Mouse (Mus musculus) forebrain, postnatal 0 days (tissue): Measurements from ENCODE around the gene Slc2a6. TPM values are rescaled to one million over a fixed set of nuclear protein-coding genes. Genes with fewer than 3 reads are reported as not detected.

Experiments used
- ATAC-seq: fragments of 200-750 bp; cut with Nextera tagmentation; 2 replicates; pipeline ENCODE4 v1.8.0; 2017; ENCODE audit warnings: mild to moderate bottlenecking, moderate library complexity
- DNase-seq: peaks from one replicate; pipeline ENCODE4 v3.0.0-alpha.2; 2015
- H3K27ac ChIP-seq: fragments of 300-500 bp; sonication (generic); 2 replicates; pipeline ENCODE4 v1.5.1; 2014; ENCODE audit warnings: low read depth, mild to moderate bottlenecking, antibody characterized with exemption, low read length, moderate library complexity, mixed read lengths
- H3K27me3 ChIP-seq: fragments of 300-500 bp; sonication (generic); 2 replicates; pipeline ENCODE4 v1.6.1; 2014; ENCODE audit warnings: mild to moderate bottlenecking, low read length, mixed read lengths; ENCODE audit not compliant: insufficient read depth
- H3K36me3 ChIP-seq: fragments of 300-500 bp; sonication (generic); 2 replicates; pipeline ENCODE4 v1.6.1; 2014; ENCODE audit warnings: mild to moderate bottlenecking, moderate library complexity; ENCODE audit not compliant: insufficient read depth
- H3K4me1 ChIP-seq: fragments of 300-500 bp; sonication (generic); 2 replicates; pipeline ENCODE4 v1.6.1; 2014; ENCODE audit warnings: antibody characterized with exemption; ENCODE audit not compliant: insufficient read depth
- H3K4me2 ChIP-seq: fragments of 300-500 bp; sonication (generic); 2 replicates; pipeline ENCODE4 v1.6.1; 2014; ENCODE audit warnings: low read depth, mild to moderate bottlenecking, moderate library complexity
- H3K4me3 ChIP-seq: fragments of 300-500 bp; sonication (generic); 2 replicates; pipeline ENCODE4 v1.5.1; 2014; ENCODE audit warnings: low read depth, low read length, mixed read lengths
- H3K9ac ChIP-seq: fragments of 300-500 bp; sonication (generic); 2 replicates; pipeline ENCODE4 v1.6.1; 2014; ENCODE audit warnings: mild to moderate bottlenecking
- H3K9me3 ChIP-seq: fragments of 300-500 bp; sonication (generic); 2 replicates; pipeline ENCODE4 v1.6.1; 2016; ENCODE audit warnings: low read length
- CTCF ChIP-seq: sonication (generic); IDR thresholded peaks from 2 replicates; pipeline ENCODE4 v1.5.1; 2016; ENCODE audit warnings: antibody characterized with exemption, control low read depth, low read depth
- WGBS: fragments of 180-500 bp; shearing (Covaris S2); extraction: QIAGEN DNeasy Blood & Tissue Kit; methylation state at CpG from one replicate; pipeline ENCODE4 v1.1.7; 2014; 5-methylcytosine and 5-hydroxymethylcytosine counted together
- polyA plus RNA-seq: library from polyadenylated mRNA; unstranded; fragments of >200 nt; fragmentation: Nextera tagmentation; extraction: Ambion mirVana; gene quantifications from 2 replicates; pipeline ENCODE4 v1.2.1, GENCODE M21; 2015
- total RNA-seq: library from RNA; depleted of rRNA; stranded (reverse); fragments of >200 nt; gene quantifications from 2 replicates; pipeline ENCODE4 v1.2.3, GENCODE M21; 2014; rRNA removed

Gene Slc2a6
- total and polyA plus RNA-seq, 2 experiments from 2014 or later, result 10.5 to 16.4 TPM

GRCm38 (mm10) chr2:26973116-26973515 lies 54.7 kb downstream of the Slc2a6 start, which contains the start of gene Adamts13:
TSS of gene Adamts13 (plus strand) at chr2:26973416.
- ATAC-seq (no peak), DNase-seq (no peak)
- Histone ChIP-seq H3K36me3 (no peaks in the 10 kb centered on the region), H3K27me3 (no peaks in the 10 kb centered on the region), H3K4me2 (no peak within 1 kb of the TSS), H3K9me3 (no peaks in the 10 kb centered on the region), H3K27ac (no peak within 1 kb of the TSS), H3K9ac (no peak within 1 kb of the TSS), H3K4me3 (no peak within 1 kb of the TSS), H3K4me1 (no peaks in the 10 kb centered on the region)
- WGBS, result 68% methylated on average over 3 of the region's 3 CpGs
- no peak for TF ChIP-seq CTCF

Other genes starting within 250 kb of the Slc2a6 start
- gene Abo, start 163.0 kb downstream of the Slc2a6 start, total RNA-seq, result not detected in 2 replicates
- gene Abo, start 163.0 kb downstream of the Slc2a6 start, polyA plus RNA-seq, result not detected in 2 replicates
- gene Surf6, start 125.1 kb downstream of the Slc2a6 start, total RNA-seq, result 25.9 and 33.6 TPM in 2 replicates
- 18.9 and 22.2 TPM in 2 replicates for gene Surf6, start 125.1 kb downstream of the Slc2a6 start, polyA plus RNA-seq
- gene Med22, start 117.3 kb downstream of the Slc2a6 start, total RNA-seq, result 110 and 116 TPM in 2 replicates
- gene Med22, start 117.3 kb downstream of the Slc2a6 start, polyA plus RNA-seq, result 163 and 180 TPM in 2 replicates
- 1,164 and 1,963 TPM in 2 replicates for gene Rpl7a, start 117.2 kb downstream of the Slc2a6 start, total RNA-seq
- 522 and 611 TPM in 2 replicates for gene Rpl7a, start 117.2 kb downstream of the Slc2a6 start, polyA plus RNA-seq
- 31.0 and 36.9 TPM in 2 replicates for gene Surf2, start 111.6 kb downstream of the Slc2a6 start, total RNA-seq
- gene Surf2, start 111.6 kb downstream of the Slc2a6 start, polyA plus RNA-seq, result 52.1 and 55.1 TPM in 2 replicates
- gene Surf1, start 111.5 kb downstream of the Slc2a6 start, total RNA-seq, result 72.3 and 80.8 TPM in 2 replicates
- gene Surf1, start 111.5 kb downstream of the Slc2a6 start, polyA plus RNA-seq, result 106 and 112 TPM in 2 replicates
- gene Surf4, start 94.1 kb downstream of the Slc2a6 start, total RNA-seq, result 96.5 and 105 TPM in 2 replicates
- gene Surf4, start 94.1 kb downstream of the Slc2a6 start, polyA plus RNA-seq, result 98.6 and 103 TPM in 2 replicates
- not detected in 2 replicates for gene Stkld1, start 94.0 kb downstream of the Slc2a6 start, total RNA-seq
- gene Stkld1, start 94.0 kb downstream of the Slc2a6 start, polyA plus RNA-seq, result 0.09 and 0.33 TPM in 2 replicates
- 42.2 and 48.3 TPM in 2 replicates for gene Rexo4, start 63.6 kb downstream of the Slc2a6 start, total RNA-seq
- gene Rexo4, start 63.6 kb downstream of the Slc2a6 start, polyA plus RNA-seq, result 23.9 and 25.5 TPM in 2 replicates
- not detected in 2 replicates for gene Adamts13, start 54.6 kb downstream of the Slc2a6 start, total RNA-seq
- 0.79 and 0.93 TPM in 2 replicates for gene Adamts13, start 54.6 kb downstream of the Slc2a6 start, polyA plus RNA-seq
- 42.7 and 48.5 TPM in 2 replicates for gene Cacfd1, start 18.1 kb downstream of the Slc2a6 start, total RNA-seq
- 69.6 and 96.3 TPM in 2 replicates for gene Cacfd1, start 18.1 kb downstream of the Slc2a6 start, polyA plus RNA-seq
- gene Mymk, start 44.2 kb upstream of the Slc2a6 start, total RNA-seq, result not detected in 2 replicates
- 0.12 and 0.15 TPM in 2 replicates for gene Mymk, start 44.2 kb upstream of the Slc2a6 start, polyA plus RNA-seq
- 24.5 and 32.9 TPM in 2 replicates for gene Adamtsl2, start 51.4 kb upstream of the Slc2a6 start, total RNA-seq
- gene Adamtsl2, start 51.4 kb upstream of the Slc2a6 start, polyA plus RNA-seq, result 12.7 and 14.8 TPM in 2 replicates
- 7.5 and 7.8 TPM in 2 replicates for gene Fam163b, start 114.5 kb upstream of the Slc2a6 start, total RNA-seq
- gene Fam163b, start 114.5 kb upstream of the Slc2a6 start, polyA plus RNA-seq, result 23.9 and 26.2 TPM in 2 replicates
- gene Dbh, start 137.2 kb upstream of the Slc2a6 start, total RNA-seq, result 0.05 and 0.15 TPM in 2 replicates
- gene Dbh, start 137.2 kb upstream of the Slc2a6 start, polyA plus RNA-seq, result 0.09 and 0.15 TPM in 2 replicates
- 7.2 and 7.5 TPM in 2 replicates for gene Sardh, start 220.3 kb upstream of the Slc2a6 start, total RNA-seq
- 5.7 and 6.2 TPM in 2 replicates for gene Sardh, start 220.3 kb upstream of the Slc2a6 start, polyA plus RNA-seq